Mouse (Mus musculus): Measurements from ENCODE around the gene Lmntd1.

The Lmntd1 gene

DNA sequence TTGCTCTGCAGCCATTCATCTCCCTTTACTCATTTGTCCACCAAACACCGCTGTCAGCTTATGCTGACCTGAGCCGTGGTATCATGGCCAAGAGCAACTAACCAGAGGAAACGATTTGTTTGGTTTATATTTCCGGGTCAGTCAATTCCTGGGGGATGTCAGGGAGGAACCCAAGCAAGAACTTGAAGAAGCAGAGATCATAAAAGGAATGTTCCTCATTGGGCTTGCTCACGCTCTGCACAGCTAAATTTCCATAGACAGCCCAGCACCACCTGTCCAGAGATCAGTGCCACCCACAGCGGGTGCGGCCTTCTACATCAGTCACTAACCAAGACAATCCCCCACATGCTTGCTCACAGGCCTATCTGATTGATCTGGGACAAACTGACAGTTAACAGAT, at the start of gene Lmntd1:
TSS of gene Lmntd1 (minus strand) at position 101 of the 400 bp plus-strand sequence.
- no peak for DNase-seq

DNA sequence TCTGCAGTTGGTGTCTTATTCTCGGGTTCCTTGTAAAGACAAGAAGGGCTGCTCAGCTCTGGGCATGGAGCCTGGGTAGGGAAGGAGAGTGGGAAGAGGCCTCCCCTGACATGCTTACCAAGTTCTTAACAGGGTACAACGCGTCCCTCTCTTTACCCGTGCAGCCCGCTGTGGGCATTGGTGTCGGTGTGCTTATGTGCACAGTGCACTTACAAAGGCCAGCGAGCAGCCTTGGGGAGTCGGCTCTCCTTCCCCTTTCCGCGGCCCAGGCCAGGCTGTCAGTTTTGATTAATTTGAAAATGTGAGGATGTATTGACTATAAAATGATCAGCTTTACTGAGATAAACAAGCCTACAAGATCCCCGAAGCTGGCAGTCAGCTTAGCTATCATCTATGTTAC, 46.8 kb upstream of the Lmntd1 start:
- DNase-seq: no peak

DNA sequence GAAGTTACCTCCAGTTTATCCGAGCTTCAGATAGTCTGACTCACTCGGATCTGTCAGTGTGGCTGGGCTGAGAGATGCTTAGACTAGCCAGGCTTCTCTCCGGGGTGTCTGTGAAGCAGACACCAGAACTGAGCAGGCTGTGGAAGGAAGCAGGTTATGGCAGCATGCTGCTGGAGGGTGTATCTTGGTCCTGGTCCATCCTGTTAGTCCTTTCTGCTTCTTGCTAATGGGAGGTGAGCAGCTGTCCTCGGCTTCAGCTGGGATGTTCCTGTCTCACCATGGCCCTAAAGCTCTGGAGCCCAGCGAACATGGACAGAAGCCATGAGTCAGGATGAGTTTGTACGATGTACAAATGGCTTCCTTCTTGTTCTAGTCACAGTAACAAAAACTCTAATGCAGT, 45.0 kb upstream of the Lmntd1 start:
- no peak for DNase-seq

DNA sequence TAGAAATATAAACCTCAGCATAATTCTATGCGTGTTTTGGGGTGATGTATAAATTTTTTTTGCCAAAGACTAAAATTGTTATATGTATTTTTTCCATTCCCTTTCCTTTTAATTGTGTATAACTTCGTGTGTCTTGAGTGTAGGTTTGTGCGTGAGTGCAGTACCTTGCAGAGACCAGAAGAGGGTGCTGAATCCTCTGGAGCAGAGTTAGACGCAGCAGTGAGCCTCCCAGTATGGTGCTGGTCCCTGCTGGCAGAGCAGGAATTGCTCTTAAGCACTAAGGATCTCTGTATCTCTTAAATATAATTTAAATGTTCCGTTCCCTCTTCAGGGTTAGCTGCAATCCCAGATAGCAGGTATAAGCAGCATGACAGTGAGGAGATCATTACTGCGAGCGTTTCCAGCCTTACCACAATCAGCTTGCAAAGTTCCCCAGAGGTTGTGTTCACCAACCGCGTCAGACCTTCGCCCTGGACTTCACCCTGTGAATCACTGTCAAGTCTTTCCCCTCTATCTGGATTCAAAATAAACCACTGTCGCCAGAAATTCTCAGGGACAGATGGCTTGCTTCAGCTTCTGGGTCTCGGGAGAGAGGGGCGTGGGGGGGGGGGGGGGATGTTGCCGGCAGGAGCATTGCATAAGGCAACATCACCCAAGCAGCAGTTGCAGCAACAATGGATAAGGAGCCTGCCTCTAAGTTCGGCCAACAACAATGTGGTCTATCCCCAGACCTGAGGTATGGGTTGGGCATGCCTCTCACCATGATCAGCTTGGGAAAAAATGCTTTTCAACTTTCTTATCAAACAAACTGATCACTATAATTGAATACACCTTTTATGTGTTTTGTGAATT, 42.8 kb upstream of the Lmntd1 start:
- DNase-seq: no peak

DNA sequence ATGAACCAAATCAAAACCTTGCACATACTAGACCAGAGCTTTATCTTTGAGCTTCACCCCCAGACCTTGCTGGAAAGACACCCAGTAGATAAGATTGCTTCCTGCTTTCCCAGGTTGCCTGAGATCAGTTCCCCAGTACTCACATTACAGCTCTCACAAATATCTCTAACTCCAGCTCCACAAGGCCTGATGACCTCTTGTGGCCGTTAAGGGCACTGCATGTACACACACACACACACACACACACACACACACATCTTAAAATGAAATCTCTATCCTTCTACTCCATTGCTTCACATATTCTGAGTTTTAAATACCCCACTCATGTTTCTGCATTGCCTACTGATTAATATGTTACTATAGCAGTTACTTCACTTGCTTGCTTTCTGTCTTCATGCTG, 41.6 kb upstream of the Lmntd1 start:
- no peak for DNase-seq

DNA sequence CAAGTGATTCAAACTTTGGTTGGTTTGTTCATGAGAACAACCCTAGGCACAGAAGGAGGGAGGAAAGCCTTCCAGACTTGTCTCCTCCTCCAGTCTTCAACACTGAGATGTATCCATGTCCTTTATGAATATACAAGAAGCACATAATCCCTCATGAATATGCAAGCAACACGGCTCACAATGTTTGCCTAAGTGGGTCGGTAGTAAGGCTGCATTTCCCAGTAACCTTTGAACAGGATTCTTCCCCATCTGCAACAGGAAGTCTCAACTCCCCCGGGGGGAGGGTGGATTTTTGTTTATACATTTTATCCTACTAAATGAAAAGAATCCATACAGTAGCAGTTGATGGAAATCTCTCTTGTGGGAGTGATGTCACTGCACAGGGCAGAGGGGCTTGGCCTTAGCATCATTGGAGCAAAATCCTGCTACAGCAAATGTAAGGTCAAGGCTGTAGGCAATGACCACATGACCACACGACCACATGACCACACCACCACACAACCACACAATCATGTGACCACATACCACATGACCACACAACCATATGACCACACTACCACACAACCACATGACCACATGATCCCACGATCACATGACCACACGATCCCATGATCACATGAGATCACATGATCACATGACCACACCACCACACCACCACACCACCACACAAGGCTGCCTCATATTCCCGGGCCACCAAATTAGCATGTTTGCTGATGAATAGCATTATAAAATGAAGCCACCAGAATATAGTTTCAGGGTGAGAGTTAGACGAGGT, 40.1 kb upstream of the Lmntd1 start:
- DNase-seq: peak; percentile 5

DNA sequence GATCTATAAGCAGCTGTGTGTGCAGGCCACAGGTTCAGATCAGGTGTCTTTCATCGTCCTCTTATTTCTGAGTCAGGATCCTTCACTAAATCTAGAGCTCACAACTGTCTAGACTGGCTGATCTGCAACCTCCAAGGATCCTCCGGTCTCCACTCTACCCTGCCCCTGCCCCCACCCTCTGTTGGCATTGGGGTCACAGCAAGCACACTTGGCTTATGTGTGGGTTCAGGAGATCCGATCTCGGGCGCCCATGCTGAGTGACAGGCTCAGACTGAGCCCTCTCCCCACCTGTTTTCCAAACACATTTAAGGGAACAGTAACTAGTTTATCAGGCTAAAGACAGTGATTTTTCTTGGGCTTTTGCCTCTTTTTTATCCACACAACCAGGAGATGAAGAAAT, 39.5 kb upstream of the Lmntd1 start:
- no peak for DNase-seq

DNA sequence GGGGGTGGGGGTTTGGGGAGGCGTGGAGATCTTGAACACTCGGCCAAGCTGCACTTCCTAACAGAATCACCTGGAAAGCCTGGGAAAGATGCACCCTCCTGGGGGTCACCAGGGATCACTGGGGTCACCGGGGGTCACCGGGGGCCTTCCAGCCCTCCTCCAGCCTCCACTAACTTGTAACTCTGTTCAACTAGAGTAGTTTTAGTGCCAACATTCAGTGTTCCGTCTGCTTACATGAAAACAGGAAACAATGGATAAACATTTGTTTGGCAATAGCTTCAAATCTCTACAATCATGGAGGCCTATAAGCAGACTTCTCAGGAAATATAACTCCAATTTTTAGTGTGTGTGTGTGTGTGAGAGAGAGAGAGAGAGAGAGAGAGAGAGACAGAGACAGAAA, 38.9 kb upstream of the Lmntd1 start:
- no peak for DNase-seq

DNA sequence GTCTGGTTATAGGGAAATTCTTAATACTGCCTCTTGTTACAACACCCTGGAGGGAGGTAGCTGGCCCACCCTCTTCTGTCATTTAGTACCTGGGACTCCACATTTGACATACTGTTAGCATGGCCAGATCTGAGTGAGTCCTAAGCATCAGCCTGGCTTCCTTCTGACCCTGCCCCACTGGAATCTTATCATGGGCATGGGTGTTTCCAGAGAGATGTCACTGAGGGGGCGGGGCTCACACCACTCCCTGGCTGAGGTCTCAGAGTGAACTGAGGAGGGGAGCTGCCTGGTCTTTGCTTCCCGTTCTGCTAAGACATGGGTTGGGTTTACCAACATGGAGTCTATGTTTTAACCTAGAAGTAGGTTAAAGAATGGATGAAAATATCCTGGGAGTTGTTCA, 37.9 kb upstream of the Lmntd1 start:
- no peak for DNase-seq

DNA sequence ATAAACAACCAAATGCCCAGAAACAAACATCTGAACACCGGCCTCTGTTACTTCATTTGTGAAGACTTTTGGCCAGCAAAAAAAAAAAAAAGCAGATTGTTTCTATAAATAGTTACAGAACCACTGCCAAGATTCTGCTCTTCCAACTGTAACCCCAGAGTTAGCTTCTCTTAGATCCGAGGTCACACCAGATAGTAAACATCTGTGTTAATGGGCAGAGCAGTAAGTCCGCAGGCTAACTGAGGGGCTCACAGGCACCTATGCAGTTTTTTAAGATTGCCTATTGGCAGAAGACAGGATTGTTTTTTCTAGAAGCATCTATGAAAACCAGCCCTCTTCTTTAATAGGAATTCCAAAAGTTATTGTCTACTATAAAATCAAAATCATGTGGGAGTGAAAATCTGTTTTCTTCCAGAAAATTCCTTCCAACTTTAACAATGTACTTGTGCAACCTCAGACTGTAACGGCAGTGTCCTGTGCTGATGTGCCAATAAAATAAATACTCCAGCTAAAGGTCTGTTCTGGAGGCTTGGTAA, 26.9 kb upstream of the Lmntd1 start:
- DNase-seq: no peak

DNA sequence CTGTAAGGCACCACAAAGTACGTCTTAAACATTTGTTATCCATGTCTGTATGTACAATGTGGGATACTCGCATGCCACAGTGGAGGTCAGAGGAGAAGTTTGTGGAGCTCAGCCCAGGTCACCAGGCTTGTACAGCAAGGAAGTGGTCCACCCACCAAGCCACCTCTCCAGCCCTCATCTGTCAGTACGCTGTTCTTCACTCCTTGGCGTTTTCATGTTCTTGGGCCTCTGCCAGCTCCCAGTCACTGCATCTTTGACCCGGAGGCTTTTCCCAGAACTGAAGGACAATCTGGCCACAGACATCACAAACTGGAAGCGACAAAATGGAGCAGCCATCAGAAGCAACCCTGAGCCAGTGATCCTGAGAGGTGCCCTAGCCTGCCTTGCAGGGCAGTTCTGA, 24.1 kb upstream of the Lmntd1 start:
- no peak for DNase-seq

DNA sequence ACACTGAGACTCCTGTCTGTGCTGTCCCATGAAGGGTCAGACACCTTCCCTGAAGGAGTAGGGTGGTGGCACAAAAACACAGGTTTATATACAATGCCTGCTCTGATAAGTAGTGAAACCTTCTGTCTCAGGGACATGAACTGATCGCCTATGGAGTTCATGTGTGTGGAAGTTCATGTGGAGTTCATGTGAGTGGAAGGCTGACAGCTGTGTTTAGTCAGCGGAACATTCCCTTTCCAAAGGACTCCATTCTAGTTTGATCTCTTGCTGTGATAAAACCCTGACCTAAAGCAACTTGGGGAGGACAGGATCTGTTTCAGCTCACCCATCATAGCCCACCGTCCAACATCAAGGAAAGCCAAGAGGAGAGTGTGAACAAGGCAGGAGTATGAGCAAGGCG, 22.6 kb upstream of the Lmntd1 start:
- no peak for DNase-seq

DNA sequence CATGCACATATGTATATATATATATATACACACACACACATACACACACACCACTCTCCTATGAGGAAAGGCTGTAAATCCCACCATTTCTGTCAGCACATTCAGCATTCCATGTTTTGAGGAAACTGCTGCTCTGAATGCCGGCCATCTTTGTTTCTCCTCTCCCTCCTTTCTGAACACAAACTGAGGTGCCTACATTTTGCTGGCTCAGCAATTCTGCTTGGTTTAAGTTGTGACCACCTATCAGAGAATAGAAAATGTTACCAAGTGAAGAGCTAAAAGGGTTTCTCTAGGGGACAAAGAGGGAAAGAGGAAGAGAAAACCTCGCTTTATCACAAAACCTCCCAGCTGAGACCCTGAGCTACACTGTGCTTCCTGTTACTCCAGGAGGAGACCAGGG, 20.3 kb upstream of the Lmntd1 start:
- DNase-seq: no peak

DNA sequence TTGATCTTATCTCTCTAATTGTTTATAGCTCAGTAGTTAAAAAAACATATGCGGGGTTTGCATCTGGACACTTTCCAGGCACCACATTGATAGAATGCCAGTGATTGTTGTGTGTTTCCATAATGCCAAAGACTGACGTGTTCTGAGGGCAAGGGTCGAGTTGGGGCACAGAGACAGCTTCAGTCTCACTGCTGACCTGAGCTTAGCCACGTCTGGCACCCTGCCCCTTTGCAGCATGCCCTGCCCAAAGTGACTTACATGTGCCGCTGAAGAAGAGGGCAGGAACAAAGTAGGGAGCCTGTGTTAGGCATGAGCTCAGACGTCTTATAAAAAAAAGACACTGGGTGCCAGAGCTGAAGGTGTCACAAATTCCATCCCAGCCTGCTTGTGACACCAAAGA, 16.1 kb upstream of the Lmntd1 start:
- DNase-seq: no peak

DNA sequence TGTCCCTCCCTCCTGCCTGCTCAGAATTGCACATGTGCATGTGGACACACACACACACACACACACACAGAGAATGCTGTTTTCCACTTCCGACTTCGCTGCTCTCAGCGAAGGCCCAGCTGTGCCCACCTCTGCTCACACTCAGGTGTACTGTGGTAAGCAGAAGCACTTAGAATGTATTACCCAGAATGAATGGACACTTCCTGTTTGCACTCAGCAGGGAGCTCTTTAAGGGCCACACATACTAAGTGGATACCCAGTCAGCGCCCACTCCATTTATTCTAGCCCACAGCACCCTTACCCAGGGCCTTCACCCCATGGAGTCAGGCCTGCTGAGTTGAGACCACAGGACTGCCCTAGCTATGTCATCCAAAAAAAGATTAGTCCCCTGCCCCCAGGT, 9.0 kb upstream of the Lmntd1 start:
- no peak for DNase-seq

DNA sequence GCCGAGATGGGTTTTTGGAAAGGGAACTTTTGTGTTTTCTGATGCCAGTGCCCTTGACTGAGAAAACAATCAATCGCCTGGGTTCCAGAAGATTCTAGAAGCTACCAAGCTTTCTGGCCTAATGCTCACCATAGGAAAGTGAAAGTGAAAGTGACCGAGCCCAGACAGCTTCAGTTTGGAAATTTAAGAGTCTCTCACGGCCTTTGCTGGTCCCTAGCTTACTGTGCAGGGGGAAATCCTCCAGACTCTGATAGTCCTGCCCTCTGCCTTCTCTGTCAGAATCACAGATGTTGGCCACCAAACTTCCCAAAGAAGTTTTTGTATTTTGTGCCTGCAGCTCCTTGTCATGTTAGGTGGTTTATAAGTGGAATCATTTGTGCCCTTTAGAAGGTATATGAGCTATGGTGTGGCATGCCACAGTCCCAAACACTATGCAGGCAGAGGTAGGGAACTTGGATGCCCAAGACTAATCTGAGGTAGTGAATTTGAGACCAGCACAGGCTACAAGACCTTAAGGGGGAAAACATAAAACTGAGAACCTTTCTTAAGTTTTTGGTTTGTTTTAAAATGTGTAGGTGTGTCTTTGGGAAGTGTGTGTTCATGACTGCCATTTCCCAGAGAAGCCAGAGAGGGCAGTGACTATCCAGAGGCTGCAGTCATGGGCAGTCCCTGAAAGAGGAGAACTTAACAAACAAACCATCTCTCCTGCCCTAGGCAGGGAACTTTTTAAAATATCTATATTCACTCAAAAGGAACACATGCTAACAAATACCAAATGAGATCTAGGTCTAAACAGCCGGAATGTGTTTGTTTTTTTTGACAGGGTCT, 2.5 kb upstream of the Lmntd1 start:
- DNase-seq: no peak

DNA sequence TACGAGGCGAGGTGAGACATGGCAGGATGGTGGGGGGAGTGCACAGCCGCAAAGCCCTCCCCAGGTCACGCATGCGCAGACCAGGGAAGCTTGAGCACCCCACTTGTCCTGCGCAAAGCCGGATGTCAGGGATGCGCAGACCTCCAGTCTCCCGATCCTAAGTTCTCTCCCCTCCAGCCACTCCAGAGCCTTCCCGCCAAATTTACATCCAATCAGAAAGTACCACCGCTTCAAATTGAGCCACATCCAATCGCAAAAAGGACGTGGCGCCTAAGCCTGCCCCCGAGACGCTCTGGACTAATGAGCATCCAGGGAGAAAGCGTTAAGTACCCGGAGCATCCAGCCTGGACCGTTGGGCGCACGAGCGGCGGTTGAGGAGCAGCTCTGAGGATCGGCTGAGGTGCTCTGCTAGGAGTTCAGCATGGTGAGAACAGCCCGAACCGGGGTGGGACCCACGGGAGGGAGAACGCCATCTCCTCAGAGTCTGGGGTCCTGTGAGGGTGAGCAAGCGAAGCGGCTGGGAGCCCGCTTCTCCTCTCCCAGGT, 1.6 kb upstream of the Lmntd1 start, which contains the start of gene Tuba3b:
TSS of gene Tuba3b (plus strand) at position 92 of the 545 bp plus-strand sequence.
- DNase-seq: no peak

DNA sequence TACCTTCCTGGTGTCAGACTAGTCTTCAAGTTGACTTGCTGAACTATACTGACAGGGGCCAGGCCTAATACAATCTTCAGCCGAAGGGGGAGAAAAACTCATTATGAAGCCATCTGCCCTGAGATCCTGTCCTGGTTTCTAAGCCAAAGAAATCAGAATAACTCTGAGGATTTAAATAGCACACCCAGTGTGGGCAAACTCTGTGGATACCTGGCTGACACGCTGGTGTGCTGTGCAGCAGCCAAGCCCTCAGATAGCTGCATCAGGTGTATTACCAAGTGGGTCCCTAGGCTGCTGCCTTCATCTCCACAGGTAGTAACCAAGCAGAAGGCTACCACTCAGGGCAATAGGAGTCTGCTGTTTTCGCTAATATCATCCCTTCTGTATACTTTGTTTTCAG, 1.5 kb downstream of the Lmntd1 start:
- no peak for DNase-seq

DNA sequence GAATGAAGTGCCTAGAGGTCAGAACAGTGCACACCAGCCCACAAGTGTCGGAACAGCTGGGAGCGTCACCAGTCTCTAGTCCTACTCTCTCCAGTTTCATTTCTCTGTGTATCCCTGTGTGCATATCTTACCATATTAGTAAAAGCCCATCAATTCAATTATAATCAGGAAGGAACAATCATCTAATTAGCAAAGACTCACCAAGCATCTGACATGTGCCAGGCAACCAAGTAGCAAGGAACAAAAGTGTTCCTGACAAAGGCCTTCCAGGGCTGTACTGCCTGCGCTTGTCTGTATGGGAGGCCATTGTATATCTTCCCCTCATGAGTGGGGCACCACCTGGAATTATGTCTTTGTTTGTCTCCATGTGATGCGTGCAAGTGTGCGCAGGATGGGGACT, 3.2 kb downstream of the Lmntd1 start:
- no peak for DNase-seq

DNA sequence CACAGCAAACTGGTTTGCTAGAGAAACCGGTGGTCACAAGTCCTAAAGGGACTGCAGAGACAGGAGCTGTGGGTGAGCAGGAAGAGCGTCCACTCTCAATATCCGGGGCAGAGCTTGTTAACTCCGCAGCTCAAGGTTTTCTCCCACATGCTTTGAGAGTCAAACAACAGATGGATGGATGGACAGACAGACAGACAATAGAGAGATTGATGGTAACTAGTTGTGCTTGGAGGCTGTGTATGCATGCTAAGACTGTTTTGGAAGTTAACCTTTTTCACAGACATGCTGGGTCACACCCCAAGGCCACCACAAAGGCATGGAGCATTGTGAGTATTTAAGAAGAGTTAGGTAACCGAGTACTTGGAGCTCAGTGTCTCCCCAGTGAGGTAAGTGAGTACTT, 5.4 kb downstream of the Lmntd1 start:
- DNase-seq: no peak

DNA sequence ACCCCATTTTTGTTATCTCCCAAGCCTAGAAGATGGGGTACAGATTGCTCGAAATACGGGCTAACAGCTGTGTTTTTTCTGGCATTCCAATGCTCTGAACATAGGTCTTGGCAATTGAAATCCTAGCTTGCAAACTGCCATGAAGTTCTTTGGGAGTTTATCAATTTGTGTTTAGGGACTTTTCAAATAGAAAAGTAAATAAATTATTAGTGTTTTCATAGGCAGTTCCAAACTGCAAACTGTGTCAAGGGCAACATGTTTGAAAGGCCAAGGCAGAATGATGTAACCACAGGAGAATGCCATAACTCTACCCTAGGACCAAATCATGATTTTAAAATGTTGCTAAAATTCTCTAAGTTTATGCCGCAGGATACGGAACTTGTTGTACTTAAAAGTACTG, 6.4 kb downstream of the Lmntd1 start:
- DNase-seq: no peak

DNA sequence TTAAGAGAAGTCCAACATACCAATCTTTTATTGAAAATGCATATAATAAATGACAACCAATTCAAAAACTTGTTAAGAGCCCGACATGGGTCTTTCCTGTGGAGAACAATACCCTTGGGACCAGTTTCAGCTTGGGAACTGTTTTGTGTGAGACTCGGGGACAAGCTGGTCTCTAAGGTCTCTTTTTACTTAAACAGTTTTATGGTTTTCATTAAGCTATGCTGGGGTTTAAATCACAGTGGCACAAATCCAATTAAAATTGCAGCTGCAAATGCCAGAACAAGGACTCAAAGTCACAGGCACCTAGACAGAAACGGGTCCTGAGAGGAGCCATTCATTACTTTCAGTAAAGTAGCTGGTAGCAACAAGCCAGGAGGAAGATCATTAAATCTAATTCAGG, 8.9 kb downstream of the Lmntd1 start:
- DNase-seq: no peak

DNA sequence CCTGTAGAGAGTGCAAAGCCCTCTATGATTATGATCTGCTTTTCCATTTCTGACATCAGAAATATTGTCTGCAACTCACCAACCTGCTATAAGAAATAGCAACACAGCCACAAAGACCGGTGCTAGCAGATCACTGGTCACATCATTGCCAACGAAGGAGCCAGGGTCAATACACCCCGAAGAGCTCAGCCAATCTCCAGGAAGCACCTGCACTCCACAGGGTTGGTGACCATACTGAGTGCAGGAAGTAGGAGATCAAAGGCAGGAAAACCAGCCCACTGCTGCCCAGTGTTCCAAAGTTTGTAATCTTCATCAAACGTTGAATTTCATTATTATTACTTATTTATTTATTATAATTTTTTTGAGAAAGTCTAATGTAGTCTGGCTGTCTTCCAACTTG, 9.5 kb downstream of the Lmntd1 start:
- no peak for DNase-seq
